Mouse (Mus musculus) CD8-positive naive resting alpha-beta T cell, adult 2 months (primary cell): ENCODE measurements around the gene Adamtsl5.

ENCODE experiments used
- DNase-seq, 2 experiments: peaks; one replicate each; pipeline ENCODE4 v3.0.0; 2022; ENCODE audit warnings: low read depth in 2 of 2, low spot score in 2 of 2

The Adamtsl5 gene

GRCm38 (mm10) chr10:80321014-80321669 is 27.1 kb downstream of the Adamtsl5 start:
- DNase-seq = no peak

DNA sequence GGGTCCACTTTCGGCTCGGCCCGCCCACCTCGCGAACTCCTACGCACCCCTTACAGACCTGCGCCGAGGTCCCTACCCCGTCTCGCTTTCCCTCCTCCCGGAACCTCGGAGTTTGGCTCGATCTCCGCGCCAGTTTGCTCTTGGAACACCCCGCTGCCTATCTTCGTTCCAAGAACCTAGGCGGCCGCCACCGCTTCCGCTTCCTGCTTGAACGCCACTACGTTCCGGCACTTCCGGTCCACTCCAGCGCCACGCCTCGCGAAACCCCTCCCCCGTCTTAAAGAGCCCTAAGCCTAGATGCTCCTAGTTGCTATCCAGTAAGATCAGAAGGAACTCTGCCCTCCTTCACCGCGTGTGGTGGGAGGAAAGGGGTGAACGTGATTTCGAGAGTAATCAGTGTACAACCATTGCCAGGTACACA is 27.9 kb downstream of the Adamtsl5 start, which contains the start of gene 2310011J03Rik:
Gene 2310011J03Rik, minus strand, starts transcription at position 198 of the 421 bp plus-strand sequence.
- DNase-seq = peak; percentile 76 to 87

GRCm38 (mm10) chr10:80317011-80317410 is 31.2 kb downstream of the Adamtsl5 start:
- DNase-seq = no peak

- no peak for DNase-seq
Measured at GRCm38 (mm10) chr10:80316359-80316781, 31.8 kb downstream of the Adamtsl5 start.

GRCm38 (mm10) chr10:80315315-80315714 is 32.9 kb downstream of the Adamtsl5 start:
- DNase-seq = no peak

DNA sequence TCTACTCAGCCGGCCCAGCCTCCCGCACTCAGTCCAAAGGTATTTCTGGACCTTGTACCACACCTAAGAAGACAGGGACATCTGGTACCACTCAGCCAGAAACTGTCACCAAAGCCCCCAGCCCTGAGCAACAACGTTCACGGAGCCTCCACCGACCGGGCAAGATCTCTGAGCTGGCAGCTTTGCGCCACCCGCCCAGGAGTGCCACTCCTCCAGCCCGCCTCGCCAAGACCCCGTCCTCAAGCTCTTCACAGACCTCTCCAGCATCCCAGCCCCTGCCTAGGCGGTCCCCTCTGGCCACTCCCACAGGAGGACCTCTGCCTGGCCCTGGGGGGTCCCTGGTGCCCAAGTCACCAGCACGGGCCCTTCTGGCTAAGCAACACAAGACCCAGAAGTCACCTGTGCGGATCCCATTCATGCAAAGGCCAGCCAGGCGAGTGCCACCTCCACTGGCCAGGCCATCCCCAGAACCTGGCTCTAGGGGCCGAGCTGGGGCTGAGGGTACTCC is 33.7 kb downstream of the Adamtsl5 start:
- DNase-seq = no peak

DNA sequence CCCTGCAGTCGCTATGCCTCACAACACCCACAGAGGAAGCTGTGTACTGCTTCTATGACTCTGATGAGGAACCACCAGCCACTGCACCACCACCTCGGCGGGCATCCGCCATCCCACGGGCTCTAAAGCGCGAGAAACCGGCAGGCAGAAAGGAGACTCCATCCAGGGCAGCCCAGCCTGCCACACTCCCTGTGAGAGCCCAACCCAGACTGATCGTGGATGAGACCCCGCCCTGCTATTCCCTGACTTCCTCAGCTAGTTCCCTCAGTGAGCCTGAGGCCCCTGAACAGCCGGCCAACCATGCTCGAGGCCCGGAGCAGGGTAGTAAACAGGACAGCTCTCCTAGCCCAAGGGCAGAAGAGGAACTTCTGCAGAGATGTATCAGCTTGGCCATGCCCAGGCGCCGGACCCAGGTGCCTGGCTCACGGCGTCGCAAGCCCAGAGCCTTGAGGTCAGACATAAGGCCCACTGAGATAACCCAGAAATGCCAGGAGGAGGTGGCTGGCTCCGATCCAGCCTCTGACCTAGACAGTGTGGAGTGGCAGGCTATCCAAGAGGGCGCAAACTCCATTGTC is 34.5 kb downstream of the Adamtsl5 start:
- DNase-seq = no peak

GRCm38 (mm10) chr10:80312586-80313504 is 35.4 kb downstream of the Adamtsl5 start:
- no peak for DNase-seq

- no peak for DNase-seq
Measured at GRCm38 (mm10) chr10:80311560-80311959, 36.7 kb downstream of the Adamtsl5 start.

- DNase-seq = peak in 1 of 2 experiments; percentile 40
Measured at GRCm38 (mm10) chr10:80304862-80305261, 43.4 kb downstream of the Adamtsl5 start.

- no peak for DNase-seq
Measured at GRCm38 (mm10) chr10:80304458-80304857, 43.8 kb downstream of the Adamtsl5 start.

DNA sequence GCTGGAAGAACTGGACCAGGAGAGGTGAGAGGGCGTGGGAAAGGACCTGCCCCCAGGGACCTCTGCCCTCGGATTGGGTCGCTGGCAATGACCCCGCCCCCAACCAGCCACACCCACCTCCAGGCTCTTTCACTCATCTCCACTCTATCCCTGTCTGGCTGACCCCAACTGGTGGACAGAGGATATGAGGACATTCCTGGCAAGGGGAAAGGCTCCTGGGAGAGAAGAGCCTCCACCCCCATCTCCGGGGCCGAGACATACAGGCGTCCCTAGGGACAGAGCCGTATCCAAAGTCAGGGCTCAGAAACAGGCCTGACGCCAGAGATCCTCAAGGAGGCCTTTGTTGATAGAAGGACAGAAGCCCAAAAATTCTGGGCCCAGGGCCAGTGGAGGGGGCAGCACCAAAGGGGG is 45.7 kb downstream of the Adamtsl5 start:
- DNase-seq = no peak

GRCm38 (mm10) chr10:80302082-80302355 is 46.2 kb downstream of the Adamtsl5 start:
- no peak for DNase-seq

DNA sequence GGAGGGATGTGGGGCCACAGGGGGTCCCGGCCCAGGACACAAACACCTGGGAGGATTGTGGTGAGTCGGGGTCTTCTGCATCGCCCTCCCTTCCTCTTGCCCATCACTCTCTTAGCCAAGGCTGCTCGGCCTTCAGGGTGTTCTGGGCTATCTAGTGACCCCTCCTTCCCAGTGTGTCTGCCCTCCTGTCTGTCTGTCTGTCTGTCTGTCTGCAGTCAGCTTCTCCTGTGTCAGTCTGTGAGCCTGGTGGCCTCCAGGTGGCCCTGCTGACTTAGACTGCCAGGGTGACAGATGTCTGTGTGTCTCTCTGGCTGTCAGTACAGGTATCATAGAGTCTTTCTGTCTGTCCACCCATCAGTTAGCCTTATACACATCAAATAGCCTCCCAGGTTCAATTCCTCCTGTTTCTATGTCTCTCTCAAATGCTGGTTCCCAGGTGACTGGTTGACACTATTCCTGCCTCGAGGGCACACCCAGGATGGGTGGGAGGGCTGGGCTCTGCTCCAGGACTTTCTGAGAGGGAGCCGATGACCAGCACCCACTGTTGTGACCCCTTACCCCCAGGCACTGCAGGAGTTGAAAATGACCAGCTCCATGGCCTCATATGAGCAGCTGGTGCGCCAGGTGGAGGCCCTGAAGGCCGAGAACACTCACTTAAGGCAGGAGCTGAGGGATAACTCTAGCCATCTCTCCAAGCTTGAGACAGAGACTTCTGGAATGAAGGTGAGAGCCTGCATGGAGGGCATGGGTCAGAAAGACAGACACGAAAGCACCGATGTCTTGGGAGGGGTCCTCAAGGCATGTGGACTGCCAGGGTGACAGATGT is 46.7 kb downstream of the Adamtsl5 start:
- DNase-seq = no peak

GRCm38 (mm10) chr10:80300672-80301181 is 47.5 kb downstream of the Adamtsl5 start:
- no peak for DNase-seq

GRCm38 (mm10) chr10:80299824-80300223 is 48.4 kb downstream of the Adamtsl5 start:
- DNase-seq = no peak

DNA sequence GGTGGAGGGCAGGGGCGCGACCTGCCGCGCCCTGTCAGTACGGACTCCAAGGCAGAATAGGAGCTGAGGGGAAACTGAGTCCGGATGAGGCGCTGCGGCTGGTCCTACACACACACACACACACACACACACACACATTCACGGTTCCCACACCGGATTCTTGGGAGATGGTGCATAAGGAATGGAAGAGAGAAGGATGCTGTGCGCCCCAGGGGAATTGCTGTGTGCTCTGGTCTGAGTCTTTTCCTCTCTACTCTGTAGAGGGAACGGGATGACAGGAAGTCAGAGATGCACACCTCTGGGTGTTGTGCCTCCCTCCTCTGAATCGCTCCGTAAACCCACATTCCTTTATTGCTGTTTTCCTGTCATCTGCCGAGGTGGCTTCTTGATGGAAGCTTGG is 48.9 kb downstream of the Adamtsl5 start:
- no peak for DNase-seq

DNA sequence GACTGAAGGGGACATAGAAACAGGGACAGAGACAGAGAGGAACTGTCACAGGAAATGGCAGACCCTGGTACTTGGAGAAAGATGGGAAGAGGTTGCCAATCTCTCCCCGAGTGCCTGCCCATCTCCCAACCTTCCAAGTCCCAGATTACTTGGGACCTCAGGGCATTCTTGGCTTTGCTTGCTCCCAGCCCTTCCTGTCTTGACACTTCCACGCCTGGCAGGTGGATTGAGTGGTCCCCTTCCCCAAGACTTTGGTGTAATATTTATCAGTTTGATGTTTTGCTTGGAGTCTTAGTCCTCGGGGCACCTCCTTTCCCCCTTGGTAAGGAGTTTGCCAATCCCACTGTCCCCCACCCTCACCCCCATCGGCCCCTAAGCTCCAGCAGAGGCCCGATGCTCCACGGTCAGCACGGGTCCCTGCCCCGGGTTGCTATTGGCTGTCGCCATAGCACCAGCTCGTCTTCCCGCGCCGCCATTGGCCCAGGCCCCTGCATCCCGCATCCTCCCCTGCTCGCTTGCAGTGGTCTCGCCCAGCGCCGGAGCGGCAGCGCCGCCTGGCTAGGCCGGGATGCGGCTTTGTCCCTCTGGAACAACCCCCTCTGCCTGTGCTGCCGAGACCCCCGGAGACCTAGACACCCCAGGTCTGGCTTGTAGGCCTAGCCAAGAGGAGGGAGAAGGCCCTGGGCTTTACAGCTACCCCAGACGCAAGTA is 49.5 kb downstream of the Adamtsl5 start:
- no peak for DNase-seq

- DNase-seq = no peak
Measured at GRCm38 (mm10) chr10:80297526-80298133, 50.6 kb downstream of the Adamtsl5 start.

DNA sequence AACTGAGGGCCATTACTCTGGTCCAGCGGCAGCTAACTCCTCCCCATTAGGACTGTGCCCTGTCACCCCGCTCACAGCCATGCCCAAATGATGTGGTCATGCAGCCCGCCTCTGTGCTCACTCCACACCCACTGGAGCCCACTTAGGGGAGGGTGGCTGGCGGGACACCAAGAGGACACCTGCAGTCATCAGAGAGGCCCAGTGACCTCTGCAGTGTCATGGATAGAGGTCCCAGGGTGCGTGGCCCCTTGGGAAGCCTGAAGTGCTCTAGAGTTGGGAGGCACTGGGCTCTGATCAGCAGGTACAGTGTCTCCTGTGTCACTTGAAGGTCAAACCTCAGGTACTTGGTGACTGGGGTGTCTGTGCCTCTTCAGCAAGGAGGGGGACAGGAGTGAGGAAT is 51.4 kb downstream of the Adamtsl5 start:
- no peak for DNase-seq
